Mouse (Mus musculus): ENCODE measurements around the gene Pank3. TPM values are rescaled to one million over a fixed set of nuclear protein-coding genes. Genes with fewer than 3 reads are reported as not detected.

The Pank3 gene
- 4.8 and 5.5 TPM in 2 replicates for polyA plus RNA-seq (2015; fragmentation: Nextera tagmentation; extraction: Ambion mirVana)

DNA sequence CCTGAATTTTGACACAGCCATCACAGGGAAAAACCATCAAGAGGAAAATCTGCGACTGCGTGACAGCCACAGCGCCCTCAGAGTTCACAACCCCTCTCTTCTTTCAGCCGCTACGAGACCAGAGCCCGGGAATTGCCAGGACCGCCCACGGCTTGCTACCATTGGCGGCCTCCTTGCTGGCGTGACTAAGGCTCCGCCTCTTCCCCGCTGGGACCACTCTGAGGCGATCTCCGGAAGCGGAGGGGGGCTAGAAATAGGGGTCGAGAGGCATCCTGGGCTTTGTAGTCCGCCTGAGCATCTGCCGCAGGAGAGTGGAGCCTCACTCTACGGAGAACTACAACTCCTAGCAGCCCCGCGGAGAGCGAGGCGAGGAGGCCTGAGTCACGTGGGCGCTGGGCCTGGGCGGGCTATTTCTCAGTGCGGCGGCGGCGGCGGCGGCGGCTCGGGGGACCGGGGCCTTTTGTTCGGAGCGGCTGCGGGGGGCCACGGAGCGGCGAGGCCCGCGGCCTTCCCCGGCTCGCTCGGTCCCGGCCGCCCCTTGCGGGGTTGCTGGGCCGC, at the start of gene Pank3:
Gene Pank3, plus strand, starts transcription at position 297 of the 558 bp plus-strand sequence.
- peaks cover 26% of the 10 kb centered on the region for H3K4me1 ChIP-seq (ENCODE audit: insufficient read depth)
- peak; percentile 98 for ATAC-seq
- peak within 1 kb of the TSS; percentile 89 for H3K27ac ChIP-seq (ENCODE audit: low read depth)
- under 1% methylated on average over 38 of the region's 50 CpGs for WGBS (ENCODE audit: insufficient replicate concordance)
- peak within 1 kb of the TSS; percentile 86 for H3K9ac ChIP-seq (replicated peaks)
- H3K4me3 ChIP-seq (ENCODE audit: low read depth, low read length): peak within 1 kb of the TSS; percentile 71
- DNase-seq: peak; percentile 93
- TF ChIP-seq EP300 (IDR thresholded peaks at IDR 0.05; ENCODE audit: low read depth): no peak
- no peak for TF ChIP-seq CTCF (IDR thresholded peaks at IDR 0.05; ENCODE audit: low read depth)
- no peaks in the 10 kb centered on the region for H3K27me3 ChIP-seq (ENCODE audit: insufficient read depth, low read length)
- 0 out of 2 replicates have a peak, but pooled peaks cover 2% of the 10 kb centered on the region for H3K36me3 ChIP-seq (replicated peaks; ENCODE audit: insufficient read depth, low read length)
- H3K9me3 ChIP-seq (ENCODE audit: low read length): no peaks in the 10 kb centered on the region
- H3K4me2 ChIP-seq (ENCODE audit: low read depth, low read length): peak within 1 kb of the TSS; percentile 83

DNA sequence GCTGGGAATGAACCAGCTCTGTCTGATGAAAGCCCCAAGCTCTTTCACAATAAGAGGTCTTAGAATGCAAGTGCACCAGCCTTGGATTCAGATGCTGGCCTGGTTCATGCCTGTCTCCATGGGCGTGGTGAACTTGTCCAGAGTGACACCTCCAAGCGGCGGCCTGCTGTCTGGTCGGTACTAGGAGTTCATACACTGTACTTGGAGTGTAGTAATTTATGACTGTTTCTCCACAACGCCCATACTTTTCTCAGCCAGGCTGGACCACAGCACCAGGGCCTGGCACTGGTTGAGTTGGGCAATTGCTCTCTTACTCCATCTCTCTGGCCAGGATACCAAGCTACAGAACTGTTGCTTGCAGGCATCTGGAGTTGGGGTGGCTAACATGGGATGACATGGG, 45.4 kb upstream of the Pank3 start:
- H3K27me3 ChIP-seq (ENCODE audit: insufficient read depth, low read length): no peaks in the 10 kb centered on the region
- 69% methylated on average over 5 of the region's 5 CpGs for WGBS (ENCODE audit: insufficient replicate concordance)
- DNase-seq: no peak

DNA sequence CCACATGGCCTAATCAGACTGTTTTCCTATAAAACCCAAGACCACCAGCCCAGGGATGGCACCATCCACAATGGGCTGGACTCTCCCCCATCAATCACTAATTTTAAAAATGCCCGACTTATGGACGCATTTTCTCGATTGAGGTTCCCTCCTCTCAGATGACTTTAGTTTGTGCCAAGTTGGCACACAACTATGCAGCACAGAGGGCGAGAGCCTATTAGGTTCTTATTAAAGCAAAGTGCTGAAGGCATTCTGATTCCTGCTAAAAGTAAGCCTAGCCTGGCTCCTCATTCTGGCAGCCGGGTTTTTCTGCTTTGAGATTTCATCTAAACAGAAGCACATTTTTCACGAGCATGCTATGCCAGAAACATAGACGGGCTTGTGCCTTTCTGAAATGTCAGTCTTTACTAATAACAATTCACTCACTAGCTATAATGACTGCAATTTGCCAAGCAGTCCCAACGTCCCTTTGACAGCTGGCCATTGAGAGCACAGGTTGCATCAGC, 42.9 kb upstream of the Pank3 start:
- WGBS (ENCODE audit: insufficient replicate concordance): 80% methylated on average over 8 of the region's 8 CpGs
- Histone ChIP-seq H3K9me3 (ENCODE audit: low read length) (no peaks in the 10 kb centered on the region), H3K4me2 (ENCODE audit: low read depth, low read length) (no peak overlapping the region), H3K4me3 (ENCODE audit: low read depth, low read length) (no peak overlapping the region), H3K36me3 (replicated peaks; ENCODE audit: insufficient read depth, low read length) (no peaks in the 10 kb centered on the region), H3K27ac (ENCODE audit: low read depth) (no peak overlapping the region), H3K27me3 (ENCODE audit: insufficient read depth, low read length) (no peaks in the 10 kb centered on the region), H3K9ac (replicated peaks) (no peak overlapping the region), H3K4me1 (ENCODE audit: insufficient read depth) (no peaks in the 10 kb centered on the region)
- ATAC-seq: no peak
- TF ChIP-seq CTCF (IDR thresholded peaks at IDR 0.05; ENCODE audit: low read depth): no peak
- TF ChIP-seq EP300 (IDR thresholded peaks at IDR 0.05; ENCODE audit: low read depth): no peak
- DNase-seq: no peak

More for the DNA sequence above, 45.4 kb upstream of the Pank3 start:
- Histone ChIP-seq H3K27ac (ENCODE audit: low read depth) (no peak overlapping the region), H3K4me3 (ENCODE audit: low read depth, low read length) (no peak overlapping the region), H3K9me3 (ENCODE audit: low read length) (no peaks in the 10 kb centered on the region), H3K36me3 (replicated peaks; ENCODE audit: insufficient read depth, low read length) (no peaks in the 10 kb centered on the region), H3K4me1 (ENCODE audit: insufficient read depth) (no peaks in the 10 kb centered on the region), H3K4me2 (ENCODE audit: low read depth, low read length) (no peak overlapping the region), H3K9ac (replicated peaks) (no peak overlapping the region)
- TF ChIP-seq CTCF (IDR thresholded peaks at IDR 0.05; ENCODE audit: low read depth): no peak
- no peak for TF ChIP-seq EP300 (IDR thresholded peaks at IDR 0.05; ENCODE audit: low read depth)
- no peak for ATAC-seq

DNA sequence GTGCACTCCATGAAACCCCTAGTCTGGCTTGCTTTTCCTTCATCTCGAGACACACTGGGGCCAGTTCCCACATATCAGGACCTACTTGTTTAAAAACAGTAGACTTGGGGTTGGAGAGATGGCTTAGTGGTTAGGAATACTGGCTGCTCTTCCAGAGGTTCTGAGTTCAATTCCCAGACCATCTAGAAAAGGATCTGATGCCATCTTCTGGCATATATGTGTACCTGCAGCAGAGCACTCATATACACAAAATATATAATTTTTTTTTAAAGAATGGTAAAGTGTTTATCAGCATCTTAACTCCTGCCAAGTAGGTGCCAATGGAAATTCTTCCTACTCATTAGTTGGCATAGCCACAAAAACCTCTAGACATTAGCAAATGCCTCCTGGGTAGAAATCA, 41.1 kb upstream of the Pank3 start:
- Histone ChIP-seq H3K27me3 (ENCODE audit: insufficient read depth, low read length) (no peaks in the 10 kb centered on the region), H3K4me3 (ENCODE audit: low read depth, low read length) (no peak overlapping the region), H3K36me3 (replicated peaks; ENCODE audit: insufficient read depth, low read length) (no peaks in the 10 kb centered on the region), H3K9ac (replicated peaks) (no peak overlapping the region), H3K9me3 (ENCODE audit: low read length) (no peaks in the 10 kb centered on the region), H3K27ac (ENCODE audit: low read depth) (no peak overlapping the region), H3K4me2 (ENCODE audit: low read depth, low read length) (no peak overlapping the region), H3K4me1 (ENCODE audit: insufficient read depth) (no peaks in the 10 kb centered on the region)
- WGBS (ENCODE audit: insufficient replicate concordance): 71% methylated on average over 1 of the region's 1 CpGs
- ATAC-seq: no peak
- no peak for DNase-seq
- TF ChIP-seq EP300 (IDR thresholded peaks at IDR 0.05; ENCODE audit: low read depth) (no peak), CTCF (IDR thresholded peaks at IDR 0.05; ENCODE audit: low read depth) (no peak)

DNA sequence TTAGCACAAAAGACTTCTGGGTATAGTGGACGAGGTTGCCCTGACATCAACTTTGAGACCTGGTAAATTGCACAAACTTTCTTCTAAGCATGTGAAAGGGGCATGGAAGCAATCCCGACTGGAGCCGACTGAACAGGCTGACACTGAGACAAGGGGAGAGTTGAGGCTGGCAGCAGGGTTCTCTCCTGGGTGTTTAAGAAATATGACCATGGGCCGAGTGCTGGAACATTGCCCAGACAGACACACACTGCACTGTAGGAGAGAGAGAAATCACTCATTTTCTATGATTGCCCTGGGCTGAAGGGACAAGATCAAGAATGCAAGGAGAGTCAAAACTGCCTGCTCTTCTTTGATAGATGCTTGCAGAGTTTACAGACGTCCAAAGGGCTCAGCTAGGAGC, 40.1 kb upstream of the Pank3 start:
- Histone ChIP-seq H3K9ac (replicated peaks) (no peak overlapping the region), H3K4me3 (ENCODE audit: low read depth, low read length) (no peak overlapping the region), H3K27ac (ENCODE audit: low read depth) (no peak overlapping the region), H3K9me3 (ENCODE audit: low read length) (no peaks in the 10 kb centered on the region), H3K27me3 (ENCODE audit: insufficient read depth, low read length) (no peaks in the 10 kb centered on the region), H3K36me3 (replicated peaks; ENCODE audit: insufficient read depth, low read length) (no peaks in the 10 kb centered on the region), H3K4me1 (ENCODE audit: insufficient read depth) (no peaks in the 10 kb centered on the region), H3K4me2 (ENCODE audit: low read depth, low read length) (no peak overlapping the region)
- DNase-seq (no peak), ATAC-seq (no peak)
- TF ChIP-seq EP300 (IDR thresholded peaks at IDR 0.05; ENCODE audit: low read depth) (no peak), CTCF (IDR thresholded peaks at IDR 0.05; ENCODE audit: low read depth) (no peak)
- WGBS (ENCODE audit: insufficient replicate concordance): 41% methylated on average over 5 of the region's 5 CpGs

DNA sequence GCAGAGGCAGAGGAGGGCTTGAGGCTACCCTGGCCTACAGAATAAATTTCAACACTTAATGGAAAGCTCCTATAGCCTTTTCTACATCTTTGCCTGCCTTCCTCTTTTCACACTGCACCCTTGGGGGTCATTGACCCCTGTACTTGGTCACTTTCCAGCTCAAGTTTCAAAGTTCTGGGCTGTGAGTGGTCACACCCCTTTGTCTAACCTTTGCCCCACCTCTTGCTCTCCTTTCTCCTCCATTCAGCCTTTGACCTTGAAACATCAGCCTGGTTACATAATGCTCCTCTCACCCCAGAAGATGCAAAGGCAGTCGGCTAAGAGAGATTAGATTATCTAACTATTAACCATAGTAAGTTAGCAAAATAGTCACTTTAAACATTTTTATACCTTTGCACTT, 36.9 kb upstream of the Pank3 start:
- TF ChIP-seq CTCF (IDR thresholded peaks at IDR 0.05; ENCODE audit: low read depth): no peak
- TF ChIP-seq EP300 (IDR thresholded peaks at IDR 0.05; ENCODE audit: low read depth): peak; percentile 52
- peak; percentile 94 for ATAC-seq

More for the DNA sequence above, 36.9 kb upstream of the Pank3 start:
- H3K9ac ChIP-seq (replicated peaks): no peak overlapping the region
- no peak overlapping the region for H3K27ac ChIP-seq (ENCODE audit: low read depth)
- H3K4me2 ChIP-seq (ENCODE audit: low read depth, low read length): no peak overlapping the region
- WGBS (ENCODE audit: insufficient replicate concordance): 31% methylated on average over 1 of the region's 1 CpGs
- H3K36me3 ChIP-seq (replicated peaks; ENCODE audit: insufficient read depth, low read length): no peaks in the 10 kb centered on the region
- H3K4me1 ChIP-seq (ENCODE audit: insufficient read depth): no peaks in the 10 kb centered on the region
- H3K9me3 ChIP-seq (ENCODE audit: low read length): no peaks in the 10 kb centered on the region
- peak; percentile 59 for DNase-seq
- H3K27me3 ChIP-seq (ENCODE audit: insufficient read depth, low read length): no peaks in the 10 kb centered on the region
- no peak overlapping the region for H3K4me3 ChIP-seq (ENCODE audit: low read depth, low read length)
